Mouse (Mus musculus): Measurements from ENCODE around the gene Rbm18. TPM values are rescaled to one million over a fixed set of nuclear protein-coding genes. Genes with fewer than 3 reads are reported as not detected.

Rbm18 gene
- polyA plus RNA-seq, 1 experiment from 2014 or later: 98.2 TPM

DNA sequence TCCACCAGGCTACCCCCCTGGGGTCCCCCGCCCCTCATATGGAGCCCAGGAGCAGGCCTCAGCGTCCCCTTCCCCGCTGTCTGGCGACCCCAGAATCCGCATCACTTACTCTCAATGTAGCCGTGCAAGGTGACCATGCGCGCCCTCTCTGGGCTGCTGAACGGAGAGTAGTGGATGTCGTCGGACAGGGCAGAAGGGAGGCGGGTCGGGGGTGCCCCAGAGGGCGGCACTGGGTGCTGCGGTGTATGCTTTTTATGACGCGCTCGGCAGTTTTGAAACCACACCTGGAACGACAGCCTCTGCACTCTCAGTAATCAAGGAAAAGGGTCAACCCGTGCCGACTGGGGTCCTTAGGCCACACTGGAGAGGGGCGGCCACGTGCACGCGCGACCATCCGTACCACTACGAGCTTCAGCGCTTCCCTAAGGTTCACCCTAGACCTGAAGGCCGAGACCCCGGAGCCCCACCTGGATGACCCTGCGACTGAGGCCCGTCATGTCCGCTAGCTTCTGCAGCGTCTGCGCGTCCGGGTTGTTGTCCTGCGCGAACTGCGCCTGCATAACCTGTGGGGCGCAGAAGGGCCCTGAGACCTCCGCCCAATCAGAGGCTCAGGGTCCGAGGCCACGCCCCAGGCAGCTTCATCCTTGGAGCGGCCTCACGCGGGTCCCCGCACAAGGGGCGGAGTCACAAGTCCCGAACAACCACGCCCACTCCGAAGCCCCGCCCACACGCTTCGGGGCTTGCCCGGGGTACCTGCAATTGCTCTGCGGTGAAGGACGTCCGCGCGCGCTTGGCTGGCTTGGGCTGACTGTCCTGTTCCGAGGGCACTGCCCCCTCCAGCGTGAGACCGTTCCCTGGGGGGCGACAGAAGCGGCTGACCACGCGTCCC, 45.5 kb downstream of the Rbm18 start:
- ATAC-seq (replicated peaks; ENCODE audit: low FRiP score): peak; percentile 90
- DNase-seq (ENCODE audit: low spot score): peak; percentile 93
- Histone ChIP-seq H3K27me3 (ENCODE audit: control insufficient read depth, insufficient read depth, low read length) (peaks cover 73% of the 10 kb centered on the region), H3K27ac (ENCODE audit: low read depth, low read length) (no peak overlapping the region), H3K9me3 (ENCODE audit: control insufficient read depth, low read length) (no peaks in the 10 kb centered on the region), H3K36me3 (ENCODE audit: control insufficient read depth, insufficient read depth, low read length) (no peaks in the 10 kb centered on the region), H3K4me2 (ENCODE audit: low read depth, low read length, severe bottlenecking) (peak overlapping the region; percentile 68), H3K4me3 (ENCODE audit: low read depth, low read length) (peak overlapping the region; percentile 35), H3K9ac (ENCODE audit: low read length) (no peak overlapping the region), H3K4me1 (replicated peaks; ENCODE audit: control insufficient read depth, insufficient read depth, low read length) (peaks cover 9% of the 10 kb centered on the region; the same call in 1 of the 2 replicates)
- under 1% methylated on average over 70 of the region's 70 CpGs for WGBS

- 23% methylated on average over 3 of the region's 3 CpGs for WGBS
- no peak overlapping the region for H3K4me2 ChIP-seq (ENCODE audit: low read depth, low read length, severe bottlenecking)
- DNase-seq (ENCODE audit: low spot score) (no peak), ATAC-seq (replicated peaks; ENCODE audit: low FRiP score) (no peak)
- H3K36me3 ChIP-seq (ENCODE audit: control insufficient read depth, insufficient read depth, low read length): no peaks in the 10 kb centered on the region
- no peak overlapping the region for H3K4me3 ChIP-seq (ENCODE audit: low read depth, low read length)
- H3K9ac ChIP-seq (ENCODE audit: low read length): no peak overlapping the region
- peaks cover 54% of the 10 kb centered on the region for H3K27me3 ChIP-seq (ENCODE audit: control insufficient read depth, insufficient read depth, low read length)
- peaks cover 9% of the 10 kb centered on the region; the same call in 1 of the 2 replicates for H3K4me1 ChIP-seq (replicated peaks; ENCODE audit: control insufficient read depth, insufficient read depth, low read length)
- no peaks in the 10 kb centered on the region for H3K9me3 ChIP-seq (ENCODE audit: control insufficient read depth, low read length)
- no peak overlapping the region for H3K27ac ChIP-seq (ENCODE audit: low read depth, low read length)
Measured at GRCm38 (mm10) chr2:36089190-36089589, 47.4 kb downstream of the Rbm18 start.

GRCm38 (mm10) chr2:36085041-36085440, 51.5 kb downstream of the Rbm18 start:
- H3K9ac ChIP-seq (ENCODE audit: low read length): no peak overlapping the region
- H3K36me3 ChIP-seq (ENCODE audit: control insufficient read depth, insufficient read depth, low read length): no peaks in the 10 kb centered on the region
- no peak for DNase-seq (ENCODE audit: low spot score)
- peaks cover 15% of the 10 kb centered on the region for H3K27me3 ChIP-seq (ENCODE audit: control insufficient read depth, insufficient read depth, low read length)
- no peak overlapping the region for H3K4me3 ChIP-seq (ENCODE audit: low read depth, low read length)
- no peak overlapping the region for H3K27ac ChIP-seq (ENCODE audit: low read depth, low read length)
- 94% methylated on average over 1 of the region's 1 CpGs for WGBS
- no peak for ATAC-seq (replicated peaks; ENCODE audit: low FRiP score)
- H3K9me3 ChIP-seq (ENCODE audit: control insufficient read depth, low read length): no peaks in the 10 kb centered on the region
- H3K4me2 ChIP-seq (ENCODE audit: low read depth, low read length, severe bottlenecking): no peak overlapping the region
- no peaks in the 10 kb centered on the region for H3K4me1 ChIP-seq (replicated peaks; ENCODE audit: control insufficient read depth, insufficient read depth, low read length)

- no peak overlapping the region for H3K4me2 ChIP-seq (ENCODE audit: low read depth, low read length, severe bottlenecking)
- 80% methylated on average over 9 of the region's 9 CpGs for WGBS
Measured at GRCm38 (mm10) chr2:36082802-36083580, 53.6 kb downstream of the Rbm18 start.

DNA sequence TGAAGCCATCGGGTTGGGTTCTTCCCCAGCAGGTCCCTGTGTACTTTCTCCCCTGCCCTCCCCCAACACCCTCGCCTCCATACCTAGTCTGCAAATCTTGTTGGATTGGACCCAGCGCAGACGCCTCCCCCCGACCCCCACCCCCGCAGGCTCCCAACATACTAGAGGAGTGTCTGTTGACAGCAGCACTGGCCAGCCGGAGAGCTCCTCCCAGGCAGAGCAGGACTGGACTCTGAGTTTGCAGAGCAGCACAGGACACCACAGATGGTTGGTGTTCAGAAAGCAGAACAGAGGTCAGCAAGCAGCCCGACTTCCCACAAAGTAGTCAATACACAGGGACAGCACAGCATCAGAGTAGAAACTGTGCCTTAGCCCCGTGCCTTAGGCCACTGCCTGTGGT, 55.1 kb downstream of the Rbm18 start:
- WGBS: 37% methylated on average over 9 of the region's 9 CpGs

More at GRCm38 (mm10) chr2:36082802-36083580, 53.6 kb downstream of the Rbm18 start:
- no peak overlapping the region for H3K27ac ChIP-seq (ENCODE audit: low read depth, low read length)
- no peak overlapping the region for H3K4me3 ChIP-seq (ENCODE audit: low read depth, low read length)
- H3K4me1 ChIP-seq (replicated peaks; ENCODE audit: control insufficient read depth, insufficient read depth, low read length): no peaks in the 10 kb centered on the region
- ATAC-seq (replicated peaks; ENCODE audit: low FRiP score) (no peak), DNase-seq (ENCODE audit: low spot score) (no peak)
- peaks cover 5% of the 10 kb centered on the region for H3K27me3 ChIP-seq (ENCODE audit: control insufficient read depth, insufficient read depth, low read length)
- H3K36me3 ChIP-seq (ENCODE audit: control insufficient read depth, insufficient read depth, low read length): no peaks in the 10 kb centered on the region
- no peak overlapping the region for H3K9ac ChIP-seq (ENCODE audit: low read length)
- no peaks in the 10 kb centered on the region for H3K9me3 ChIP-seq (ENCODE audit: control insufficient read depth, low read length)

GRCm38 (mm10) chr2:36077160-36077761, 59.3 kb downstream of the Rbm18 start:
- no peaks in the 10 kb centered on the region for H3K9me3 ChIP-seq (ENCODE audit: control insufficient read depth, low read length)
- no peak overlapping the region for H3K4me2 ChIP-seq (ENCODE audit: low read depth, low read length, severe bottlenecking)
- peaks cover 2% of the 10 kb centered on the region; the same call in 1 of the 2 replicates for H3K4me1 ChIP-seq (replicated peaks; ENCODE audit: control insufficient read depth, insufficient read depth, low read length)
- H3K9ac ChIP-seq (ENCODE audit: low read length): no peak overlapping the region
- ATAC-seq (replicated peaks; ENCODE audit: low FRiP score) (peak; percentile 73), DNase-seq (ENCODE audit: low spot score) (no peak)
- no peaks in the 10 kb centered on the region for H3K36me3 ChIP-seq (ENCODE audit: control insufficient read depth, insufficient read depth, low read length)
- WGBS: 21% methylated on average over 11 of the region's 11 CpGs
- H3K27ac ChIP-seq (ENCODE audit: low read depth, low read length): no peak overlapping the region
- H3K27me3 ChIP-seq (ENCODE audit: control insufficient read depth, insufficient read depth, low read length): no peaks in the 10 kb centered on the region
- H3K4me3 ChIP-seq (ENCODE audit: low read depth, low read length): no peak overlapping the region

More for the DNA sequence above, 55.1 kb downstream of the Rbm18 start:
- no peak for DNase-seq (ENCODE audit: low spot score)
- ATAC-seq (replicated peaks; ENCODE audit: low FRiP score): no peak
- no peak overlapping the region for H3K4me3 ChIP-seq (ENCODE audit: low read depth, low read length)
- H3K4me2 ChIP-seq (ENCODE audit: low read depth, low read length, severe bottlenecking): no peak overlapping the region
- no peaks in the 10 kb centered on the region for H3K36me3 ChIP-seq (ENCODE audit: control insufficient read depth, insufficient read depth, low read length)
- H3K27ac ChIP-seq (ENCODE audit: low read depth, low read length): no peak overlapping the region
- H3K9ac ChIP-seq (ENCODE audit: low read length): no peak overlapping the region
- H3K27me3 ChIP-seq (ENCODE audit: control insufficient read depth, insufficient read depth, low read length): peaks cover 2% of the 10 kb centered on the region; the same call in 1 of the 2 replicates
- no peaks in the 10 kb centered on the region for H3K9me3 ChIP-seq (ENCODE audit: control insufficient read depth, low read length)
- peaks cover 2% of the 10 kb centered on the region; the same call in 1 of the 2 replicates for H3K4me1 ChIP-seq (replicated peaks; ENCODE audit: control insufficient read depth, insufficient read depth, low read length)

DNA sequence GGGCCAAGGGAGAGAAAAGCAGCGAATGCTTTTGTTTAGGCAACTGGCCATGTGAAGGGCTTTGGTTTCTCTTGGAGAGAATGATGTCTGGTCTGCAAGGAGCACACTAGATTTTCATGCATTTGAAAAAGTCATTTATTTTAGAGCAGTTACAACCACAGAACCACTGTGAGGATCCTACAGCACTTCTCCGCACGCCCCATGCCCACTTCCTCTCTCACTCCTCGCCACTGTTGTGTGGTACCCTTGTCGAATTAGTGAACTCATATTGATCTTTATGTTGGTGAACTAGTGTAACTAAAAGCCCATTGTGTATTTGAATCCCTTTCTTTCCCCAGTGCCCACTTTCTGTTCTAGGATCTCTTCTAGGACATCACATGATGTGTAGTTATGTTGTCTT, 61.4 kb downstream of the Rbm18 start:
- WGBS: 84% methylated on average over 5 of the region's 5 CpGs
- Histone ChIP-seq H3K36me3 (ENCODE audit: control insufficient read depth, insufficient read depth, low read length) (no peaks in the 10 kb centered on the region), H3K4me2 (ENCODE audit: low read depth, low read length, severe bottlenecking) (no peak overlapping the region), H3K9ac (ENCODE audit: low read length) (no peak overlapping the region), H3K27ac (ENCODE audit: low read depth, low read length) (no peak overlapping the region), H3K27me3 (ENCODE audit: control insufficient read depth, insufficient read depth, low read length) (no peaks in the 10 kb centered on the region), H3K4me3 (ENCODE audit: low read depth, low read length) (no peak overlapping the region), H3K4me1 (replicated peaks; ENCODE audit: control insufficient read depth, insufficient read depth, low read length) (peaks cover 2% of the 10 kb centered on the region; the same call in 1 of the 2 replicates), H3K9me3 (ENCODE audit: control insufficient read depth, low read length) (no peaks in the 10 kb centered on the region)
- ATAC-seq (replicated peaks; ENCODE audit: low FRiP score): no peak
- DNase-seq (ENCODE audit: low spot score): no peak

DNA sequence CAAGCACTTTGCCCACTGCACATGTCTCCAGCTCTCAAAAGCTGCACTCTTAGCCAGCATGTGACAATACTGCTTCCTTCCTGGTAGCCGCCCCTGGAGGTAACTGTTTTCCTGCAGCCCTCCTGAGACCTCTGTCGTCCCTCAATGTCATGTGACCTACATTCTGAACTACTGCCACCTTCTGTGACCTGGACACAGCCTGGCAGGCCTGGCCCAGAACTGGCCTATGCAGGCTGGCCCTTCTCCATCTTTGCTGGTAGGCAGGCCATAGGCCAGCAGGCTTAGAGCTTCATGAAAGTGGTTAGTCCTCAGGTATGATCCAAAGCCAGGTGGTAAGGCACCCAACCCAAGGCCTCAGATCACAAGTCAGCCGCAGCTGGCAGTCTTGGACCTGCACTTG, 62.8 kb downstream of the Rbm18 start:
- H3K9me3 ChIP-seq (ENCODE audit: control insufficient read depth, low read length): no peaks in the 10 kb centered on the region
- 59% methylated on average over 3 of the region's 3 CpGs for WGBS
- no peaks in the 10 kb centered on the region for H3K36me3 ChIP-seq (ENCODE audit: control insufficient read depth, insufficient read depth, low read length)
- no peak overlapping the region for H3K4me3 ChIP-seq (ENCODE audit: low read depth, low read length)
- ATAC-seq (replicated peaks; ENCODE audit: low FRiP score) (no peak), DNase-seq (ENCODE audit: low spot score) (no peak)
- peaks cover 2% of the 10 kb centered on the region; the same call in 1 of the 2 replicates for H3K4me1 ChIP-seq (replicated peaks; ENCODE audit: control insufficient read depth, insufficient read depth, low read length)
- no peak overlapping the region for H3K4me2 ChIP-seq (ENCODE audit: low read depth, low read length, severe bottlenecking)
- H3K27me3 ChIP-seq (ENCODE audit: control insufficient read depth, insufficient read depth, low read length): no peaks in the 10 kb centered on the region
- H3K9ac ChIP-seq (ENCODE audit: low read length): no peak overlapping the region
- H3K27ac ChIP-seq (ENCODE audit: low read depth, low read length): no peak overlapping the region

All from forebrain, embryonic 11.5 days (tissue).